ENCODE assay signal across 16 mouse cellular contexts in genomic region chr4:106881101-106881500, GRCm38 (mm10). TPM values are rescaled to one million over a fixed set of nuclear protein-coding genes. Genes with fewer than 3 reads are reported as not detected.
A peak's percentile ranks its signal among the peaks of the same experiment; 100 is the strongest.
DNase-seq lines count a peak whose midpoint lies in the region; ATAC-seq and TF ChIP-seq lines count a peak whose summit lies in the region.
"Had no signal": no experiment of that assay in that cellular context is flagged by ENCODE, and none has a peak within 500 bp of the region (broad histone marks: within the 10 kb centered on the region; RNA-seq: fewer than 3 reads in every experiment).

No protein-coding gene starts in this region.

- no peaks in the 10 kb centered on the region for H3K36me3 ChIP-seq in testis, adult 2 months (ENCODE audit: control insufficient read depth, insufficient read depth, low read length)
- no peaks in the 10 kb centered on the region for H3K36me3 ChIP-seq in ES-Bruce4 (ENCODE audit: control insufficient read depth, insufficient read depth, low read length, poor library complexity, severe bottlenecking)
- no peaks in the 10 kb centered on the region for H3K36me3 ChIP-seq in kidney, embryonic 16.5 days (ENCODE audit: insufficient read depth, low read length)
- H3K36me3 ChIP-seq: forebrain, embryonic 15.5 days; hindbrain, embryonic 15.5 days; limb, embryonic 13.5 days had no signal

- no peak for TF ChIP-seq EP300 in ES-Bruce4 (IDR thresholded peaks at IDR 0.05; ENCODE audit: insufficient read depth, low read depth, low read length)

- ATAC-seq in kidney, embryonic 16.5 days (ENCODE audit: low FRiP score, low TSS enrichment): no peak
- ATAC-seq: forebrain, embryonic 15.5 days had no signal

- TF ChIP-seq POLR2A in testis, adult 2 months (IDR thresholded peaks at IDR 0.05; ENCODE audit: control insufficient read depth, low read depth, low read length): peak; percentile 54; the same call in 1 of the 2 replicates
- no peak for TF ChIP-seq POLR2A in ES-Bruce4 (IDR thresholded peaks at IDR 0.05; ENCODE audit: insufficient read depth, low read length)

- H3K4me3 ChIP-seq in testis, adult 2 months (ENCODE audit: control insufficient read depth, low read depth, low read length): peak overlapping the region; percentile 71
- H3K4me3 ChIP-seq in ES-Bruce4 (ENCODE audit: low read depth, low read length): peak overlapping the region; percentile 27; the same call in 1 of the 2 replicates
- H3K4me3 ChIP-seq in kidney, embryonic 16.5 days (ENCODE audit: low read length): no peak overlapping the region
- H3K4me3 ChIP-seq: forebrain, embryonic 15.5 days; hindbrain, embryonic 15.5 days; left cerebral cortex, adult 2 months; limb, embryonic 13.5 days had no signal

- no peak overlapping the region for H3K4me2 ChIP-seq in kidney, embryonic 16.5 days (replicated peaks; ENCODE audit: low read depth, low read length)
- H3K4me2 ChIP-seq: forebrain, embryonic 15.5 days; hindbrain, embryonic 15.5 days; limb, embryonic 13.5 days had no signal

- no peak overlapping the region for H3K27ac ChIP-seq in testis, adult 2 months (ENCODE audit: control insufficient read depth, insufficient read depth, low read depth, low read length)
- no peak overlapping the region for H3K27ac ChIP-seq in ES-Bruce4 (ENCODE audit: insufficient read depth, low read length)
- H3K27ac ChIP-seq in kidney, embryonic 16.5 days (ENCODE audit: low read length): no peak overlapping the region
- H3K27ac ChIP-seq: forebrain, embryonic 15.5 days; hindbrain, embryonic 15.5 days; left cerebral cortex, adult 2 months; limb, embryonic 13.5 days had no signal

- no peaks in the 10 kb centered on the region; the same call in 1 of the 2 replicates for H3K4me1 ChIP-seq in testis, adult 2 months (ENCODE audit: control insufficient read depth, insufficient read depth, low read length)
- no peaks in the 10 kb centered on the region for H3K4me1 ChIP-seq in ES-Bruce4 (ENCODE audit: control insufficient read depth, insufficient read depth, low read length)
- no peaks in the 10 kb centered on the region for H3K4me1 ChIP-seq in kidney, embryonic 16.5 days (ENCODE audit: insufficient read depth, low read length)
- H3K4me1 ChIP-seq: forebrain, embryonic 15.5 days; hindbrain, embryonic 15.5 days; limb, embryonic 13.5 days had no signal

- no peaks in the 10 kb centered on the region for H3K9me3 ChIP-seq in ES-Bruce4 (replicated peaks; ENCODE audit: control insufficient read depth, insufficient read depth, low read length, poor library complexity, severe bottlenecking)
- 0 out of 2 replicates have a peak, but pooled peaks cover 3% of the 10 kb centered on the region for H3K9me3 ChIP-seq in kidney, embryonic 16.5 days (ENCODE audit: low read length)
- H3K9me3 ChIP-seq: forebrain, embryonic 15.5 days; hindbrain, embryonic 15.5 days had no signal

- no peaks in the 10 kb centered on the region for H3K27me3 ChIP-seq in testis, adult 2 months (ENCODE audit: control insufficient read depth, insufficient read depth, low read length)
- no peaks in the 10 kb centered on the region for H3K27me3 ChIP-seq in ES-Bruce4 (ENCODE audit: control insufficient read depth, insufficient read depth, low read length, poor library complexity, severe bottlenecking)
- no peaks in the 10 kb centered on the region for H3K27me3 ChIP-seq in kidney, embryonic 16.5 days (ENCODE audit: insufficient read depth, low read length)
- H3K27me3 ChIP-seq: forebrain, embryonic 15.5 days; hindbrain, embryonic 15.5 days; limb, embryonic 13.5 days had no signal

- WGBS in kidney, embryonic 16.5 days: 71% methylated on average over 6 of the region's 6 CpGs

- DNase-seq in testis, postnatal 10 days (ENCODE audit: low spot score): no peak
- peak; percentile 48 for DNase-seq in induced T-regulatory cell, adult 2 months (ENCODE audit: low read depth)
- peak; percentile 30 for DNase-seq in testis, postnatal 14 days (ENCODE audit: low spot score)
- DNase-seq in frontal cortex, postnatal 14 days (ENCODE audit: low spot score in 2 of 2): no peak
- DNase-seq: adrenal gland, adult 2 months; cerebellum, adult 11-12 months; kidney, adult 9 months; lung, adult 2 months; spleen, adult 18-20 months had no signal

- TF ChIP-seq CTCF in testis, adult 2 months (IDR thresholded peaks at IDR 0.05; ENCODE audit: control insufficient read depth, insufficient read depth, insufficient replicate concordance, low read depth, low read length): no peak
- no peak for TF ChIP-seq CTCF in ES-Bruce4 (IDR thresholded peaks at IDR 0.05; ENCODE audit: low read depth, low read length)

- no peak overlapping the region for H3K9ac ChIP-seq in ES-Bruce4 (ENCODE audit: low read depth, poor library complexity, severe bottlenecking)
- H3K9ac ChIP-seq in kidney, embryonic 16.5 days (replicated peaks; ENCODE audit: low read length): no peak overlapping the region
- H3K9ac ChIP-seq: forebrain, embryonic 15.5 days; hindbrain, embryonic 15.5 days; limb, embryonic 13.5 days had no signal

RNA-seq across cellular contexts. Expression of gene Ssbp3, which starts 29.4 kb away (rescaled TPM):
- polyA plus RNA-seq in testis, adult 2 months (2012; rRNA removed): 38.3 and 44.1 TPM in 2 replicates
- polyA plus RNA-seq in ES-Bruce4 (2011; ENCODE audit: insufficient read depth, insufficient read length, low read depth, missing spikeins): 245 and 248 TPM in 2 replicates
- polyA plus RNA-seq in kidney, embryonic 16.5 days (2015; fragmentation: Nextera tagmentation; extraction: Ambion mirVana): 66.4 and 79.4 TPM in 2 replicates

Comparison
In these comparisons a context has a peak if more than half of its experiments do, and no peak if none do; other contexts are left out.
1. DNase-seq: peak in induced T-regulatory cell, adult 2 months (single experiment) and testis, postnatal 14 days (single experiment); none in testis, postnatal 10 days (single experiment) and frontal cortex, postnatal 14 days (0 of 2).